Mouse (Mus musculus): ENCODE measurements around the gene Fmnl2. TPM values are rescaled to one million over a fixed set of nuclear protein-coding genes. Genes with fewer than 3 reads are reported as not detected.

Gene Fmnl2
- polyA plus RNA-seq, 2 experiments from 2014 or later = 0.11 to 0.30 TPM

DNA sequence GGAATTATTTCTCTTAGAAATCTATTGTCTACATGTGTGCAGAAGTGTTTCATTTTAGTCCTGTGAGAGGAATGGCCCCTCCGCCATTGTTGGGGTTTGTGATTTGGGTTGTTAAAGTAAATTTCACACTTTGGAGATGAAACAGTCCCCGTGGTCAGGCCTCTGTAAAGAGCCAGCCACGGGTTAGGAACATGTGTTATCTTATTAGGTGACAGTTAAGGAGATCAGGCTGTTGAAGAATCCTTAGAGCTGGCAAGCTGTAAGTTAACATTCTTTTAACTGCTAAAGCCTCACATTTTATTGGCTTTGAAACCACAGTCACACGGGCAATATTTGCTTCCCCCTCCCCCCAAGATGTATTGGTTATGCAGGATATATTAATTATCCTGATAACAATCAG is 131.7 kb downstream of the Fmnl2 start:
- no peak for ATAC-seq

DNA sequence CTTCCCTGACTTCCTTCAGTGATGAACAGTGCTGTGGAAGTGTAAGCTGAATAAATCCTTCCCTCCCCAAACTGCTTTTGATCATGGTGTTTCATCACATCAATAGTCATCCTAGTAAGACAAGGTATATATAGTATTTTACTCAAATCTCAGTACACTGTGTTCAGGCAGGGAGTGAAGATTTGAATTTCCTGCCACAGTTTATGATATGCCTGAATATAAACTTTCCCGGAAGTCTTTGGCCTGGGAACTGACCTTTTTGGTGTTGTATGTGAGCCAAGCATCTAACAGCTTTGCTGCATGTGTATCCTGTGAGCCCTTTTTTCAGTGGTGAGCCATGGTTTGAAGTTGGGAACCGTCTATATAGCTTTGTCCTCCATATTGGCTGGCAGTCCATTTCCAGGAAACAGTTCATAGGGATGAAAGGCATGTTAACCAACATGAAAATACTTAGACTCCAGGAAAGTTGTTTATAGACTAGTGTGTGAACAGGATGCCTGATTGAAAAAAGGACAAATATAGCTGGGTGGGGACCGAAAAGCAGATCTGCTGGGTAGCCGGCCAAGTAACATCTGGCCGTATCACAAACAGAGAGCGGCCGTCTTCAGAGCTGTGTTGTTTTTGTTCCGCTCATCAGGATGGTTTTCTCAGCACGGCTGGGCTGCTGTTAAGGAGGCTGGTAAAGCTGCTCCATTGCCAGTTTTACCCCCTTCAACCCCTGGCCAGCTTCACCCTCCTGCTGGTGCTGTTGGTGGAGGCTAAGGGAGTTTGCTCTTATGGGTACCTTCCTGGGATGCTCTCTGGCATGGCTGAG is 133.4 kb downstream of the Fmnl2 start:
- ATAC-seq = no peak

DNA sequence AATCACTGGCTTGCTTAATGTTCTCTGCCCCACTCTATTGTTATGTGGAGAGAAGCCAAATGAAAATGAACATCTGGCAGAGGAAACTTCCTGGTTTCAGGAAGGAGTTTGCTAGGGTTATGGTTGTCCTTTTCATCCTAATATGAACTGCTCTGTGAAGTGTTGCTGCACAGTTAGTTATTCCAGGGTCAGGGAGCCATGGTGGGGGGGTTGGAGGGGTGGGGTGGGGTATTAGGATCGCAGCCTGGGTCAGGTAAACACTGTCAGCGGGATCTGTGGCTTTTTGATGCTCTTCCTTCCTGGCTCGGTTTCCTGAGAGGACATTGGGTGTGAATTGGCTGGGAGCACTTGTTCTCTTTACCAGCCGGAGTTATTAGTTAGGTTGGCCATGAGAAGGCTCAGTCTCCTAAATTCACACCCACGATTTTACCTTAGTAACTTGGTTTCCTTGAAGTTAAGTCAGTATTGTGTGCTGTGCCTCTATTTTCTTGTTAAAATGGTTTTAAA is 134.1 kb downstream of the Fmnl2 start:
- no peak for ATAC-seq

DNA sequence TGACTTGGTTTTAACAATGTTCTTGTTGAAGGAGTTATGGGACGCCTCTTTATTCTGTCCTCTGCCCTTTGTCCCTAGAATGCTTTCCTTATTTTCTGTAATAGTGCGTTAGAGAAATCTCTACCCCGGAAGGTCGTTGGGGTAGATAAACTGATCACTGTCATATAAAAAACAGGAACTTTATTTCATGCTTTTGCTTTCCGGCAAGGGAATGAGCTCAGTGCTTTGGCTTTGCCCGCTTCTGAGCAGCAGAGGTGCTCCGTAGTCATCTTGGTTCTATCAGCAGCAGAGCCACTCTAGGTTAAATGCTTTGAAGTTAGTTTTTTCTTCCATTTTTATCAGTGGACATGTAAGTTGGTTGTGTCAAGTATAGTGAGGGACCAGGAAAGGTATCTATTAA is 135.6 kb downstream of the Fmnl2 start:
- no peak for ATAC-seq

DNA sequence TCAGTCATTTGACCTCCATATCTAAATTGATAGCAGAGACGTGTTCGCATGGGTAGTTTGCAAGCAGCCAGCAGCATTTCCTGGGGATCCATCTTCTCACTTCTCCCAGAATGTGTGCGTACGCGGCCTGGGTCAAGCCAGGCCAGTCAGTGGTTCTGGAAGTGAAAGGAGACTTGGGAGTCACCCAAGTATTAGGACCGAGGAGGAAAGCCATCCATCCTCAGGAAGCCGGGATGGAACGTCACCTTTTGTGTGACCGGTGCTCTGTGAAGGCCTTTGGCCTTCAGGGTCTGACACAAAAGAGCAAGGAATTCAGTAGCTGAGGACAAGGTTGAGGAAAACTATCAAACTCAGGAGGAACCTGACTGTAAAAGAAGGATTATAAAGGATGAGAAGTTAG is 136.9 kb downstream of the Fmnl2 start:
- no peak for ATAC-seq

DNA sequence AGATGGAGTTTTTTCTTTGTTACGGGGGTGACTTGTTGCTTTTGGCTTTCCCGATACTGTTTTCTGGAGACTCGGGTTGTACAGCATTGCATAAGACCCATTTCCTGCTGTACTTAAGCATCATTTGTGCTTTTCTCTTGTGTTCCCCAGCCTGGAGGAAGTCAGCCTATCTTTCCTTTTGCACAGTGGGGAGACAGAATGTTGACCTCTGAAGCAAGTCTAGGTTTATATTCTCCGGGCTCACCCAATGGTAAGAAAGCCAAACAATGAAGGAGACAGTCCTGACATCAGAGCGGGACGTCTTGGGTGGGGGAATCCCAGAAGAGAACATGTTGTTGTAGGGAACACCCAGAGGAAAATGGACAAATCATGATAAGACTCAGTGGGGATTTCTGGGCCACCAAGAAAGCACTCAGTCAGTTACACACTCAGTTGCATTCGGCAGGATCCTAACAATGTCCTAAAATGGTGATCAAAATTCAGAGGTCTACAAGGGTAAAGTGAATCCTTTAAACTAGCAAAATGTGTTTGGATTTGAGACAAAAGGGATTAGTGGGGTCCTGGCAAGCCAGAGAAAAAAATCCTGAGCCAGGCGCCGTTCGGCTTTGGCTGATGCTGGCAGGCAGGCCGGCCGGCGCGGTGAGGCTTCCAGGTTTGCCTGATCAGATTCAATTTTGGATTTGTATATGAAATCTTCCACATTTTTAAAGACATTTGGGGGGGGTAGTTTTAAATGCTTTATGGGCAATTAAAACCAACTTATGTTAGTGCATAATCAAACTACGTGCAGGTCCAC is 140.5 kb downstream of the Fmnl2 start:
- ATAC-seq = no peak

DNA sequence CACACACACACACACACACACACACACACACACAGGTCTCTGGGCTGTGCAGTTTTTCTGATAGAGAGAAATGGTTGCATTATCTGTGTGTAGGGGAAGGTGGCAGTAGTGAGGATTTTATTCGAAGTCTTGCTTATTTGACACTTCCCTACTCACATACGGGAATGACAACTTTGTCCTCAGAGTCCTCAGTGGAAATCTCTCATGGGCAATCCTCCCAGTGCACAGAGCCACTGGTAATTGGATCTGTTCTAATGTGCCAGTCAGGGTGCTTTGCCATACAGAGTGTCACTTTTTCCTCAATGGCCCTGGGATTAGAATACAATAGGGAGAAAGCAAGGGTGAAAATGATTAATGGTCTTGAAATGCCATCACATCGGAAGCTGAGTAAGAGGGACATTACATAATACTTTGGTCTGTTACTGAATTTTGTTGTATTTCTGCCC is 141.9 kb downstream of the Fmnl2 start:
- no peak for ATAC-seq

DNA sequence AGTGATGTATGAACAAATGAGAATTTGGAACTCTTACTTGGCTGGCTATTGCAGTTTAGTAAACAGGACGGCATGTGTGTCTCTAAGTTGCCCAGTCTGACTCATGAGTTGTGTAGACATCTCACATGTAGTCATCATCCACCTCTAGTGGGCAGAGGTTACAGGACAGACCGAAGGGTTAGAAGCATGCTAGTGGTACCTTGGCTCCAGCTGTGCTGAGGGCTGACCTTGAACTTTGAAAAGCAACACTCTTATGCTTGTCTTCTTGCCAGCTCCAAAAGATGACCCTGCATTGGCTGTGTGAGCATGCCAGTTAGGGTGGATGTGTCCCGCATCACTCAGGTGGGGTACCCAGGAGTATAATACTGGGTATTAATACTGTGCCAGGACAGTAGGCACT is 142.8 kb downstream of the Fmnl2 start:
- no peak for ATAC-seq

DNA sequence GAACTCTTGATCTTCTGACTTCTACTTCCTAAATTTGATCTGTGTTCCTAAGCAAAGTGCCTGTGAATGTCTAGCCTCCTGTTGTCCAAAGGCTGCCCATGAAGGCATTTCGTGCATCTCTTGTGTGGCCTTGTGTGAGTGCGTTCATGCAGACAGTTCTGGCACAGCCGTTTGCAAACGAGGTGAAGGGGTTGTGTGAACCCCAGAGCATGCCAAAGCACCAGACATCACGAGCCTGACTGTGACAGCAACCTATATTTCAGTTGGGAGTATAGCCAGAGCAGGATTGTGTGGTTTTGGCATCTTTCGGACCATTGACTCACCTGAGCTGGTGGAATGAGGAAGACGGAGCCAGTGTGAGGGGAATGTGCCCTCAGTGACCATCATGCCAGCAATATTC is 148.5 kb downstream of the Fmnl2 start:
- ATAC-seq = no peak

DNA sequence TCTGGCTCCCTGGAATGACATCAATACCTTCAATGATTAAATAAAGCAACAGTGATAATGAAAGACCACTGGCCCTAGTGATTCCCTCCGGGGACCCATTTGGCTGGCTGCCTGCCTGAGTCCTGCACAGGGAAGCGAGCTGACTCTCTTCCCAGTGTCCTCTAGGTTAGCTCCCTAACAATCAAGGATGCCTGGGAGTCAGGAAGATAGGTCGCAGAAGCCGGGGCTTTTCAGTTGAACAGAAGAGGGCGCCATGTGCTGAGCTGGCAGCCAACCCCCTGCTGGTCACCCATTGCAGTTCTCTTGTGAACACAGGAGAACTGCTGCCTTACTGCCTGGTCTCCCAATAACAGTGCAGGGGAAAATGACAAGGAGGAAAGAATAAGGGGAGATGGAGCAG is 149.5 kb downstream of the Fmnl2 start:
- ATAC-seq = no peak

DNA sequence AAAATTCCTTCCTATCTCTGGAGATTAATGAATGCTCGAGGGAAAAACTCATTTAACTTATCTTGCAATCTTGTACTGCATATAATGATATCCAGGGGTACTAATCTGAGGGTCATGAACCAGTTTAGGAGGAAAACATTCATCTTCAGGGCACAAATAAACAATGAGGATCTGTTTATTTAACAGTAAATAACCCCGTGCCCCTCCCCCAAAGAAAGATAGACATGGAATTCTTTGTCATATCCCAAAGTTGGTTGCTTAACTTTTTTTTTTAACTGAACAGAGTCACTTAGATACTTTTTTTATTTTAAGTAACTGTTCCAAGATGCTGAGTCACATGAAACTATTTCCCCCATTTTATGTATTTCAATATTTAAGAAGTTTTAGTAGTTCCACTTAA is 155.4 kb downstream of the Fmnl2 start:
- ATAC-seq = no peak

DNA sequence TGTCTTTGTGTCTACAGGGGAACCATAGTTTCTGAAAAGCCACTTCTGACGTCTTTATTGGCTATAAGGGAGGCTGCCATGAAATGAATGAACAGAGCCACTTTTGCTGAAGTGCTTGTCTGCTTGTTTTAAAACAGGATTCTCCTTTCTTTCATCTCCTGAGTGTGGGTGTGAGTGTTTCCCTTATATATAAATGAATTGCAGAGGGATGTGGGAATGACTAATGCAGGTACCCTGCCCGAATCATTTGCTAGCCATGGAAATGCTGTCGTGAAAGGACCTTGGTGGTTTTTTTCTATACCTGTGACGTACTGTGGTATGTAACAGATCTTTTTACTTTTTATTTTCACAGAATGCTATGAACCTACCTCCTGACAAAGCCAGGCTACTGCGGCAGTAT is 156.8 kb downstream of the Fmnl2 start:
- no peak for ATAC-seq

DNA sequence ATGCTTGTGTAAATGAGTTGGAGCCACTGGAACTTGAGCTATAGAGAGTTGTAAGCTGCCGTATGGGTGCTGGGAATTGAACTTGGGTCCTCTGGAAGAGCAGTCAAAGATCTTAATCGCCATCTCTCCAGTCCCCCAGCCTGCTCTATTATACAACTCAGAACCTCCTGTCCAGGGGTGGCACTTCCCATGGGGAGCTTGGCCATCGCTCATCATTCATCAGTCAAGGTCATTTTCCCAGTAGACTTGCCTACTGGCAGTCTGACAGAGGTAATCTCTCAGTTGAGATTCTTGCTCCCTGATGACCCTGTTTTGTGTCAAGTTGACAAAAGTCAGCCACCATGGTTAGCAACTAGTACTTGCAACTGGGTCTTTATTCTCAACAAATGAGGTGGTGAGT is 165.3 kb downstream of the Fmnl2 start:
- no peak for ATAC-seq

DNA sequence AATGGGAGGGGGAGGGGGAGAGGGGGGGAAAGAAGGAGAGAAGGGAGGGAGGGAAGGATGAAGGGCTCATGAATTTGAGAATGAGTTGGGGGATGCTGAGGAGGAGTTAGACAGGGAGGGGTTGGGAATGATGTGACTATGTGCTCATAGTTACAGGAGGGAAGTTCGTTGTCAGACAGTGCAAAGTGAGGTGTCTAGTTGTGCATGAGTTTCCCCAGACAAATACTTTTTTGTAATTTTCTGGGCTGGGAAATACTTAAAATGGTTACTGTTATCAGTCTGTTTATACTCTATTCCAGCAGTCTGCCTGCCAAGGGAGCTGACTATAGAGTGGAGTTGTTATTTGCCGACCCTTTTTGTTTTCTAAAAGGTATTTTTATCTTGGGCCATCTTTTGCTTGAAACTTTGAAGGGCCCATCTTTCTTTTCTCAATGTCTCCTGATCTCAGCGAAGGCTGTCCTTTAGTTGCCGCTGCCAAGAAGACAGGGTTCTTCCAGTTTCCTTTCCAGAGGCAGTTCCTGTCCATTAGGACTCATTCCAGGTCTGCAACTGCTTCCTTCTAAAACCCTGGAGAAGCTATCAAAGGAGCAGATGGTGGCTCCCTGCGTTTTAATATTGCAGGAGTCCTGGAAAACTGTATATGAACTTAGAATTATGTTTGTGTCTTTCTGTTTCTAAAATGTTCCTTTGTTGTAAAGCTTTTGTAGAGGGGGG is 168.6 kb downstream of the Fmnl2 start:
- no peak for ATAC-seq

DNA sequence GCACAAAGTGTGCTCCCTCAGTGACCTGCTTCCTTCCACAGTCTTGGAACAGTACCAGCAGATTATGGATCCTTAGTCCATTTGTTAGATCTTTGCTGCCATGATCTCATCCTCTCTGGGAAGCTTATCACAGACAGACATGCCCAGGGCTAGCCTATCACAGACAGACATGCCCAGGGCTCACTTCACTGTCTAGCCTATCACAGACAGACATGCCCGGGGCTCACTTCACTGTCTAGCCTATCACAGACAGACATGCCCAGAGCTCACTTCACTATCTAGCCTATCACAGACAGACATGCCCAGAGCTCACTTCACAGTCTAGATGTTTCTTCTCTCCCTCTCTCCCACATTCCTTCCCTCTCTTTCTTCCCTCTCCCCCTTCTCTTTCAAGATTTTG is 171.2 kb downstream of the Fmnl2 start:
- ATAC-seq = no peak

DNA sequence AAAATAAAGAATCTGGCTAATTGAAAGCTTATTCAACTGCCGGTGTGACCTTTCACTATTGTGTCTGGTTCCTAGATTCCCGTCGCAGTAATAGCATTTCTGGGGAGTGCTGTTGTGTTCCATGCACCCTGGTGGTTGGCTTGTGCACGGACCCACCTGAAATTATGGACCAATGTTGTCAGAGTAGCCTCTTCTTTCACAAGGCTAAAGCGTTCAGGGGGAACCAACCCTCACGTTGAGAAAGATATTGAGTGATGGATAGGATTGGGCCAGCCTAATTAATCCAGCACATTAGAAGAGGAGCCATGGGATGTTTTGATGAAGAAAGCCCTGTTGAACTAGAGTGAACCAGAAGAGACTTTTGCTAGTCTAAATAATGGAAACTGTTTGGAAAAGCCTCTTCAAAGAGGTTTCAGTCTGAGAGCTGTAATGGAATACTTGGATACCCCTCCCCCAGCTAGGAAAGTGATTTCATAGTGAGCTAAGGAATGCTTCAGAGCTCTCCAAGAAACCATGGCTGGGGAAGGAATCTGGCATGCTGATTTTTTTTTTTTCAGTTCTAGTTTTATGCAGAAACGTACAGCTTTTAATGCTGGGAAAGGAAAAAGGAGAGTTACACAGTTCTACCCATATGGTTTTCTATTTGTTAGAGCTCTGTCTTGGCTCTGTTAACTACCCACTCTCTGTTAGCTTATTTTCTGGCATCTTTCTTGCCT is 172.2 kb downstream of the Fmnl2 start:
- no peak for ATAC-seq

DNA sequence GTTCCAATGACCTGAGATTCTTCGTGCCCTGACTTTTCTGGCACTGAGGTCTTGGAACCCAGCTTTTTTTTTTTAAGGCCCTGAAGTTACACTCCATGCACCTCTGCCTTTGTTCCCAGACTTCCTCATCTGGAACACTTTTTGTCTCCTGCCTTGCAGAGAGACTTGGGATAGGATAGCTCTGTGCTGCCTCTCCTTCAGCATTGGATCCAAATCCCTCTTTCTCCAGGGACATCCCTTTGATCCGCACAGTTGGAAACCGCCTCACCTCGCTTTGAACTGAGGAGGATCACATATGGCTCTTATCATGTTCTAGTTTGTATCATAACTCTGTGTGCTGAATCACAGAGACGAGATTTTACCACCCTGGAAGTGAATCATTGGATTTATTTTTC is 172.8 kb downstream of the Fmnl2 start:
- no peak for ATAC-seq

DNA sequence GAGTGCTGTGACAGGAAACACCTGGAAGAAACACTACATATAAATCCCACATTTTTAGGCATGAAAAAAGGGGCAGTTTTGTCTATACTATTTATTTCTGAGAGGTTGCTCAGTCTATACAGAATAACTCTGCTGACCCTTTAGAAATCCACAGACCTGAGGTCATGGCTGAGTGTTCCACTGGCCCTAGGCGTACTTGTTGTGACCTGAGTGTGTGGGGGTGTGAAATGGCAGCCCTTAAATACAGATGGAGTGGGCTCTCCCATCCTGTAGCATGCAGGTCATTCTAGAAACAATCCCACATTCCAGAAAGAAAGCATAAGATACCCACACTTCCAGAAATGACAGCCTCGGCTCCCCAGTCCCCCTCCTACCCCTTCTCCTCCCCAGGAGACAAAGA is 180.6 kb downstream of the Fmnl2 start:
- no peak for ATAC-seq

DNA sequence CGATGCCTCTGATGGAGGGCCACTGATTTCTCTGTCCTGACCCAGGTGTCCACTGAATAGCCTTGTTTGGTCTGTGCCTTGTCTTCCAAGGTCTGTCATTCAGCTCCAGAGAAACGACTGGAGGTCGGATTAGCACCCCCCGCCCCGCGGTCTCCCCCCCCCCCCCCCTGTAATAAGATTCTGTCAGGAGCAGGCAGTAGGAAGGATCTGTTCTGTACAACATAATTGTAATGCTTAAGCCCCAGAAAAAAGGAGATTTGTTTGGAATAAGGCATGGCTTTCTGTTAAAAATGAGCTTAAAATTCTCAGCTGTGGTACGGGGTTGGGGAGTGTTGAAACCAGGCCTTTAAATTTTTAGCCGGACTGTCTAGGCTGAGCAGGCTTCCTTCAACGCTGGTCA is 181.1 kb downstream of the Fmnl2 start:
- no peak for ATAC-seq

DNA sequence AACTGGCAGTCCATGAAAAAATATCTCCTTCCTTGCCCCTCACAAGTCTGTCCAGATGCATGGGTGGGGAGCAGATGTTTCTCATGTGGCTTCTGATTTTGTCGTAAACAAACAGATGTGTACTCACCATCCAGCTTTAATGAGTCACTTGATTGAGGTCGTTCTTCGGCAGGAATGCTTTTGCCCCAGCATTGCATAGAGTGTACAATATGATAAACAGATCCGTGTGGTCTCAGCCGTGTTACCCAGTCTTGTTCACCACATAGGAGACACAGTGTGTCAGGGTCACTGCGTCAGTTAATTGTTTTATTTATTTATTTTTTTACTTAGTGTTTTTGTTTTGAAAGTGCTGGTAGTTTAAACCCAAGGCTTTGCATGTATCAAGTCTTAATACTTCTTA is 189.4 kb downstream of the Fmnl2 start:
- no peak for ATAC-seq

DNA sequence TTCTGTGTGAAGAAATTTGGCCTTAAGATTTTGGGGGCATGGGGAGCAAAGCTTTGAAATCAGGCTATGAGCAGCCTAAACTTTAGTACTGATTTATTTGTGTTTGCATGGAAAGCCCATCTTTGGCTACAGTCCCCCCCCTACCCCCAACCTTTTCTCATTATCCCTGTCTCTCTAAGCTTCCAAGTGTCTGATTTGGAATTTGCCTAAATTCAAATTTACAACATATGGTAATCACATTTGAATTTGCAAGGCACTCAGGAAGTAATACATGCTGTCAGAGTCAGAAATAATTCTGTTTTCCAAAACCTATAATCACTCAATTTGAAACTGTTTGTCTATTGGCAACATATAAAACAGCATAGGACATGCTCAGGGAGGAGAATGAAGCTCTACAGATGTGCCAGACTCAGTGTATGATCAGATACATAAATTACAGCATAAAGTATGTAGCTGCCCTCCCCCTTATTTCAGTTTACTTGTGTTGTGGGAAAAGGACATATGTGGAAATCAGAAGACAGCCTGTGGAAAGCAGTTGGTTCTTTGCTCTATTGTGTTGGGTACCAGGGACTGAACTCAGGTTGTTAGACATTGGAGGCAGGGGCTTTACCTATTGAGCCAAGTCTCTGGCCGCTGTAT is 190.2 kb downstream of the Fmnl2 start:
- no peak for ATAC-seq

DNA sequence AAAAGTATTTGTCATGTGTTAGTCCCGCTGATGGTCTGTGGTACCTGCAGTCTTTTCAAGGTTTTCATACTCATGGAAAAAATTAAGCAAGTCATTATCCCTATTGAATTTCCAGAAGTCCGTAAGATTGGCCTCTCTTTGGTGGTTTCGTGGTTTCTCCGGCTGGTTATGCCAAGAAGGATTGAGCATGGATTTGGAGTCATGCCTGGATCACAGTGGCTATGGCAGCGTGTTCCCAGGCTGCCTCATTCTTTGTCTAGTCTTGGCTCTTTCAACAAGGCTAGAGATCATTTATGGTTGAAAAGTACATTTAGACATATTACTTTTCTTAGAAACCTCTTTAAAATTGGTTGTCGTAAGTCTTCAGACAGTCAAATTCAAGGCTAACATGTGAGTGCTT is 192.7 kb downstream of the Fmnl2 start:
- no peak for ATAC-seq
